Mouse (Mus musculus) hindbrain, embryonic 11.5 days (tissue): ENCODE measurements around the gene Hspa1a. TPM values are rescaled to one million over a fixed set of nuclear protein-coding genes. Genes with fewer than 3 reads are reported as not detected.
"Not testable (repeated sequence)": the region's sequence is repeated elsewhere in the genome, so short reads cannot be mapped to it uniquely, and the experiment has no call there.

Experiments
- ATAC-seq: fragments of 200-750 bp; cut with Nextera tagmentation; 2 replicates; pipeline ENCODE4 v1.8.0; 2017; ENCODE audit warnings: mild to moderate bottlenecking, moderate TSS enrichment, moderate library complexity; ENCODE audit not compliant: low FRiP score
- DNase-seq: peaks from one replicate; pipeline ENCODE4 v3.0.0-alpha.2; 2015; ENCODE audit warnings: low spot score
- H3K27ac ChIP-seq: fragments of 300-500 bp; sonication (generic); 2 replicates; pipeline ENCODE4 v1.5.1; 2014; ENCODE audit warnings: mild to moderate bottlenecking, low read depth, low read length
- H3K27me3 ChIP-seq: fragments of 300-500 bp; sonication (generic); 2 replicates; pipeline ENCODE4 v1.6.1; 2014; ENCODE audit warnings: mild to moderate bottlenecking, low read length, moderate library complexity, mixed read lengths; ENCODE audit not compliant: control insufficient read depth, insufficient read depth
- H3K36me3 ChIP-seq: fragments of 300-500 bp; sonication (generic); 2 replicates; pipeline ENCODE4 v1.6.1; 2014; ENCODE audit warnings: mild to moderate bottlenecking, low read length, moderate library complexity, mixed read lengths; ENCODE audit not compliant: control insufficient read depth, insufficient read depth
- H3K4me1 ChIP-seq: fragments of 300-500 bp; sonication (generic); replicated peaks from 2 replicates; pipeline ENCODE4 v1.6.1; 2014; ENCODE audit warnings: low read length, mixed read lengths; ENCODE audit not compliant: control insufficient read depth, insufficient read depth
- H3K4me2 ChIP-seq: fragments of 300-500 bp; sonication (generic); replicated peaks from 2 replicates; pipeline ENCODE4 v1.6.1; 2014; ENCODE audit warnings: mild to moderate bottlenecking, low read depth, low read length
- H3K4me3 ChIP-seq: fragments of 300-500 bp; sonication (generic); 2 replicates; pipeline ENCODE4 v1.5.1; 2014; ENCODE audit warnings: low read depth, low read length
- H3K9ac ChIP-seq: fragments of 300-500 bp; sonication (generic); 2 replicates; pipeline ENCODE4 v1.6.1; 2014; ENCODE audit warnings: low read depth, low read length
- H3K9me3 ChIP-seq: fragments of 300-500 bp; sonication (generic); 2 replicates; pipeline ENCODE4 v1.6.1; 2016; ENCODE audit warnings: low read length; ENCODE audit not compliant: control insufficient read depth
- WGBS: fragments of 180-500 bp; shearing (Covaris S2); extraction: QIAGEN DNeasy Blood & Tissue Kit; methylation state at CpG from one replicate; pipeline ENCODE4 v1.1.7; 2014; 5-methylcytosine and 5-hydroxymethylcytosine counted together
- polyA plus RNA-seq: library from polyadenylated mRNA; unstranded; fragments of >200 nt; fragmentation: Nextera tagmentation; extraction: Ambion mirVana; gene quantifications from 2 replicates; pipeline ENCODE4 v1.2.1, GENCODE M21; 2014

Hspa1a gene
- polyA plus RNA-seq, 1 experiment from 2014 or later, result 1.4 TPM

GRCm38 (mm10) chr17:34962125-34962524 lies 9.8 kb downstream of the Hspa1a start:
- no peaks in the 10 kb centered on the region for H3K27me3 ChIP-seq
- no peak overlapping the region for H3K27ac ChIP-seq
- DNase-seq (no peak), ATAC-seq (no peak)
- H3K4me2 ChIP-seq, result no peak overlapping the region
- no peak overlapping the region for H3K4me3 ChIP-seq
- 0 out of 2 replicates have a peak, but pooled peaks cover 2% of the 10 kb centered on the region for H3K4me1 ChIP-seq
- H3K9me3 ChIP-seq, result no peaks in the 10 kb centered on the region
- H3K36me3 ChIP-seq, result no peaks in the 10 kb centered on the region
- 27% methylated on average over 3 of the region's 3 CpGs for WGBS
- H3K9ac ChIP-seq, result no peak overlapping the region

- Histone ChIP-seq H3K36me3 (no peaks in the 10 kb centered on the region), H3K4me2 (no peak overlapping the region), H3K9me3 (no peaks in the 10 kb centered on the region), H3K4me1 (0 out of 2 replicates have a peak, but pooled peaks cover 2% of the 10 kb centered on the region), H3K9ac (no peak overlapping the region), H3K27me3 (peaks cover 5% of the 10 kb centered on the region), H3K27ac (no peak overlapping the region), H3K4me3 (no peak overlapping the region)
- DNase-seq (no peak), ATAC-seq (no peak)
Observed at GRCm38 (mm10) chr17:34960702-34961493, 11.1 kb downstream of the Hspa1a start.

- DNase-seq, result peak; percentile 25
- ATAC-seq, result no peak
- Histone ChIP-seq H3K4me2 (peak overlapping the region; percentile 84), H3K4me3 (peak overlapping the region; percentile 44), H3K4me1 (0 out of 2 replicates have a peak, but pooled peaks cover 2% of the 10 kb centered on the region), H3K36me3 (no peaks in the 10 kb centered on the region), H3K9me3 (no peaks in the 10 kb centered on the region), H3K27me3 (peaks cover 11% of the 10 kb centered on the region), H3K9ac (peak overlapping the region; percentile 11; the same call in 1 of the 2 replicates), H3K27ac (no peak overlapping the region)
- WGBS, result 15% methylated on average over 12 of the region's 12 CpGs
Observed at GRCm38 (mm10) chr17:34959881-34960515, 12.0 kb downstream of the Hspa1a start.

GRCm38 (mm10) chr17:34959130-34959778 lies 12.7 kb downstream of the Hspa1a start, which contains the start of gene Hspa1b:
TSS of gene Hspa1b (minus strand) at chr17:34959238.
- H3K4me3 ChIP-seq, result peak within 1 kb of the TSS; percentile 44
- H3K9me3 ChIP-seq, H3K4me1 ChIP-seq, H3K36me3 ChIP-seq: not testable (repeated sequence)
- peak within 1 kb of the TSS; percentile 51 for H3K27ac ChIP-seq
- peak within 1 kb of the TSS; percentile 57 for H3K9ac ChIP-seq
- peaks cover 11% of the 10 kb centered on the region for H3K27me3 ChIP-seq
- H3K4me2 ChIP-seq, result peak within 1 kb of the TSS; percentile 84
- under 1% methylated on average over 29 of the region's 32 CpGs for WGBS
- ATAC-seq (peak; percentile 93), DNase-seq (peak; percentile 76)

- H3K9me3 ChIP-seq, DNase-seq, H3K4me1 ChIP-seq, H3K27ac ChIP-seq, H3K9ac ChIP-seq, H3K36me3 ChIP-seq: not testable (repeated sequence)
- H3K4me3 ChIP-seq, result peak overlapping the region; percentile 44
- H3K4me2 ChIP-seq, result peak overlapping the region; percentile 84
- peak; percentile 54 for ATAC-seq
- 0% methylated on average over 4 of the region's 47 CpGs for WGBS
- peaks cover 11% of the 10 kb centered on the region for H3K27me3 ChIP-seq
Observed at GRCm38 (mm10) chr17:34958734-34959129, 13.2 kb downstream of the Hspa1a start.

GRCm38 (mm10) chr17:34957966-34958365 lies 14.0 kb downstream of the Hspa1a start:
- H3K9ac ChIP-seq, H3K27ac ChIP-seq, H3K4me2 ChIP-seq, ATAC-seq, H3K36me3 ChIP-seq, H3K4me1 ChIP-seq, DNase-seq, H3K4me3 ChIP-seq, H3K9me3 ChIP-seq: not testable (repeated sequence)
- H3K27me3 ChIP-seq, result peaks cover 11% of the 10 kb centered on the region
- WGBS, result 37% methylated on average over 22 of the region's 40 CpGs

- H3K9me3 ChIP-seq, ATAC-seq, DNase-seq, H3K4me3 ChIP-seq, H3K9ac ChIP-seq, H3K27ac ChIP-seq, H3K36me3 ChIP-seq, H3K4me1 ChIP-seq, H3K4me2 ChIP-seq: not testable (repeated sequence)
- 30% methylated on average over 25 of the region's 40 CpGs for WGBS
- H3K27me3 ChIP-seq, result peaks cover 11% of the 10 kb centered on the region
Observed at GRCm38 (mm10) chr17:34957291-34957690, 14.7 kb downstream of the Hspa1a start.

- Histone ChIP-seq H3K36me3 (no peaks in the 10 kb centered on the region), H3K27me3 (peaks cover 11% of the 10 kb centered on the region), H3K4me1 (0 out of 2 replicates have a peak, but pooled peaks cover 2% of the 10 kb centered on the region), H3K9ac (no peak overlapping the region), H3K4me3 (no peak overlapping the region), H3K9me3 (no peaks in the 10 kb centered on the region), H3K27ac (no peak overlapping the region), H3K4me2 (no peak overlapping the region)
- WGBS, result 41% methylated on average over 1 of the region's 1 CpGs
- no peak for ATAC-seq
- no peak for DNase-seq
Observed at GRCm38 (mm10) chr17:34956340-34956739, 15.6 kb downstream of the Hspa1a start.
